Mouse (Mus musculus): ENCODE data around the gene Gm4559. TPM values are rescaled to one million over a fixed set of nuclear protein-coding genes. Genes with fewer than 3 reads are reported as not detected.
A peak's percentile ranks its signal among the peaks of the same experiment; 100 is the strongest.
"Not testable (repeated sequence)": the region's sequence is repeated elsewhere in the genome, so short reads cannot be mapped to it uniquely, and the experiment has no call there.

Gene Gm4559
- polyA plus RNA-seq (2015; fragmentation: Nextera tagmentation; extraction: Ambion mirVana) = not detected in 2 replicates

- DNase-seq (ENCODE audit: low spot score) = not testable (repeated sequence)
Measured at GRCm38 (mm10) chr7:142274263-142274662, at the start of gene Gm4559. Gene Gm4559 (minus strand): TSS chr7:142274363.

GRCm38 (mm10) chr7:142323396-142324117 lies 49.4 kb upstream of the Gm4559 start:
- DNase-seq (ENCODE audit: low spot score) = peak; percentile 80

DNA sequence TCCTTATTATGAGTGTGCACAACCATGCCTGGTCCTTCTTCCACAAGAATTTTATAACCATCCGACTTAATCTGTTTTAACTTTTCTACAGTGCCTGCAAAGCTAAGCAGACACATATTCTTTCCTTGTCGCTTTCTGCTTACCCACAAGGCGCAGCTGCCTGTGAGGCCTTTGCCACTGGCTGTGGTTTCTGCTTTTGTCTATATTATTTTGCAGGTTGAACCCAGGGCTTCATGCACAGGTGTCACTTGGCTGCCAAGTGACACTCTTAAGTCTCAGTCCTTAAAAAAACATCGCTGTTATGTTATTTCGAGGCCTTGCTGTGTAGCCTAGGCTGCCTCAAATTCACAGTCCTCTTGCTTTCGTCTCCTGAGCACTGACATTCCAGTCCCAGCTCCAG lies 48.5 kb upstream of the Gm4559 start:
- DNase-seq (ENCODE audit: low spot score) = peak; percentile 89

- not testable (repeated sequence) for DNase-seq (ENCODE audit: low spot score)
Measured at GRCm38 (mm10) chr7:142321637-142322306, 47.6 kb upstream of the Gm4559 start.

DNA sequence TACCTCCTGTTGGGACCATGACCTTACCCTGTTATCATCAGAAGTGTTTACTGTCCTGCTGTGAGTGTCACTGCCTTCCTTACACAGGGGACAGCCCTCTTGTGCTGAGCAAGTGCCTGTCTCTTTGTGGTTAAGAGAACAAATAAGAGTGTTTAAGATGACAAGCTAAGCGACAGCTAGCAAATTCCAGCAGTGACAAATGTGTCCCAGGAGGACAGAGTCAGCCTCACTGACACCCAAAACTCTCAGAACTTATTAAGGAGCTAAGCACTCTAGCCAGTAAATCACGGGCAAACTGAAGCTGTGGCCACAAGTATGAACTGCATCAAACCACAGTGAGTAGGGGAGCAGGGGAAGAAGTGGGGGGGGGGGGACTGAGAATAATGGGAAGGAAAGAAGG lies 46.7 kb upstream of the Gm4559 start:
- DNase-seq (ENCODE audit: low spot score) = no peak

DNA sequence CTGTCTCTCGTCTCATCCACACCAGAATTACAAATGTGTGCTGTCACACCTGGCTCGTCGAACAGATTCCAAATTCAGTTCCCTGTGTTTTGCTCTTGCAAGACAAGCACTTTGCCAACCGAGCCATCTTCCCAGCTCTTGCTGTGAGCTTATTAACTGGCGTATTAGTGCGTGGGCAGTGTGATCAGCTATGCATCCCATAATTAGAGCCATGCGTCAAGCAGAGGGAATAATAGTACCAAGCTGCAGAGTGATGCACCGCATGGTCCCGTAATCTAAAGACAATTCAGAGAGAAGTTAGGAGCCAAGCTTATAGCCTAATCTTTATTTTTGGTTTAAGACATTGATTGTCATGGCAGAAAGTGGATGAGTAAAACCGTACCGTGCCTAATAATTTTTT lies 45.0 kb upstream of the Gm4559 start:
- DNase-seq (ENCODE audit: low spot score) = no peak

- DNase-seq (ENCODE audit: low spot score) = peak; percentile 53
Measured at GRCm38 (mm10) chr7:142317216-142317615, 43.1 kb upstream of the Gm4559 start.

DNA sequence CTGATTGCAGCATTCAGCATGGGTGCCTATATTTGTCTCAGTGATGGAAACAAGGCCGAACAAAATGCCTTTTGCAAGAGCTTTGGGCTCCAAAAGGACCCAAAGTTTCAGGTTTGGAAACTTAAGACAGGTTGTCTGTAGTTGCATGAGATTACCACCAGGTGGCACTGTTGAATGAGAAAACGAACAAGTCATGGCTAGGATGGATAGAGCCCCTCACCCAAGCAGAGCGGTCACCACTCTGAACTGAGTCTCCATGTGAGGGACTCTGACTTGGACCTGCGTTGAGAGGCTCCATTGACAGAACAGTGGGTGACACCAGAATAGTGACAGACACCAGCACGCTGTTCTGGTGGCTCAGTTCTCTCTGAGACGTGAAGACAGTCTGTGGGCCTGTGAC lies 42.4 kb upstream of the Gm4559 start:
- DNase-seq (ENCODE audit: low spot score) = peak; percentile 77

- DNase-seq (ENCODE audit: low spot score) = no peak
Measured at GRCm38 (mm10) chr7:142314600-142315285, 40.6 kb upstream of the Gm4559 start.

- DNase-seq (ENCODE audit: low spot score) = not testable (repeated sequence)
Measured at GRCm38 (mm10) chr7:142303929-142304328, 29.8 kb upstream of the Gm4559 start.

GRCm38 (mm10) chr7:142303249-142303648 lies 29.1 kb upstream of the Gm4559 start, which contains the start of gene Krtap5-4:
Gene Krtap5-4 (plus strand): TSS chr7:142303549.
- peak; percentile 24 for DNase-seq (ENCODE audit: low spot score)

DNA sequence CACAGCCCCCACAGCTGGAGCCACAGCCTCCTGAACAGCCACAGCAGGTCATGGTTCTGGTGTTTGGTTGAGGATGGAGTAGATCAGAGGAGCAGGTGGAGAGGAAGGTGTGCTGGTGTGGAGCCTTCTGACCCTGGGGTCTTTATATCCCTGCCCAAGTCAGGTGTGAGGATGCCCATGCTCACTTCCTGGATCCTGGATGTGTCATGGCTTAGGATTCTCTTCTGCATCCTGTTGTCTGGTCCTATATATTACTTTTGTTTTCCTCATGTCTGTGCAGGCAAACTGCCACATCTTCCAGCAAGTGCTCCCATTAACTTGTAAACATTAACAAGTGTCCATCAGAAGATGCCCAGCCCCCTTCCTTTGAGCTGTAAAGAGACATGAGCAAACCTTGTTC lies 22.9 kb upstream of the Gm4559 start, which contains the start of gene Krtap5-1:
Gene Krtap5-1, minus strand, starts transcription at position 101 of the 400 bp plus-strand sequence.
- not testable (repeated sequence) for DNase-seq (ENCODE audit: low spot score)

- DNase-seq (ENCODE audit: low spot score) = not testable (repeated sequence)
Measured at GRCm38 (mm10) chr7:142296108-142296507, 21.9 kb upstream of the Gm4559 start.

DNA sequence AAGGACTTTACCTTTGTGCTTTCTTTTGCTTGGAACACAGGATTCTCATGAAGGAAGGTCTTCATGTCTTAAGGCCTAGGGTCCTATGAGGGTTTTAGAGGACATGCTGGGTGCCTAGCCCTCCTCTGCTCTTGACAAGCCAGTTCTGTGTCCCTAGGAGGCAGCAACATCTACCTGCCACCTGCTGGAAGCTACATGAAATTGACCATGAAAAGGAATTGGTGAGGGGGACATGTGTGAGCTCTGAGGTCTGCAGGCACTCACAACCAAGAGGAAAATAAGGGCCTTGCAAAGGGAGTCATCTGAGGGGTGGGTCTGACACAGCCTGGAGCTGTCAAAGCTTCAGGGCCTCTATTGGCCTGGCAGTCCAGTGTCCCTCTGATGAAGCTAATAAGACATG lies 21.3 kb upstream of the Gm4559 start:
- DNase-seq (ENCODE audit: low spot score) = no peak

DNA sequence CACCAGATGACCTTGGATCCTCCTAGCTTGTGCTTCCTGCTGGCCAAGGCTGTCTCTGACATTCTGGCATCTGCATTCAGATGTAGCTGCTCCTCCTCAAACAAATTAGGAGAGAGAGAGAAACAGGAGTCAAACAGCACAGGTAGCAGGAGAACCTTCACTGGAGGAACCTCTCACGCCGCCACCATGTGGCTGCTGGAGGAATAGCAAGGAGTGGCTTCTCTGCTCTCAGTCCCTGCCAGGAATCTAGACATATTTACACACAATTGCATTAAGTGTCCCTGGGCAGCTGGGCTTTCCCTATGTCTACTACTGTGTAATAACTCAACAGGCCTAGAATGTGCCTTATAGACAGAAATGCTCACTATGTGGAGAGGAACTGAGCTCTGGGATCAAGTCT lies 19.7 kb upstream of the Gm4559 start:
- DNase-seq (ENCODE audit: low spot score) = peak; percentile 42

- not testable (repeated sequence) for DNase-seq (ENCODE audit: low spot score)
Measured at GRCm38 (mm10) chr7:142285910-142286612, 11.9 kb upstream of the Gm4559 start.

DNA sequence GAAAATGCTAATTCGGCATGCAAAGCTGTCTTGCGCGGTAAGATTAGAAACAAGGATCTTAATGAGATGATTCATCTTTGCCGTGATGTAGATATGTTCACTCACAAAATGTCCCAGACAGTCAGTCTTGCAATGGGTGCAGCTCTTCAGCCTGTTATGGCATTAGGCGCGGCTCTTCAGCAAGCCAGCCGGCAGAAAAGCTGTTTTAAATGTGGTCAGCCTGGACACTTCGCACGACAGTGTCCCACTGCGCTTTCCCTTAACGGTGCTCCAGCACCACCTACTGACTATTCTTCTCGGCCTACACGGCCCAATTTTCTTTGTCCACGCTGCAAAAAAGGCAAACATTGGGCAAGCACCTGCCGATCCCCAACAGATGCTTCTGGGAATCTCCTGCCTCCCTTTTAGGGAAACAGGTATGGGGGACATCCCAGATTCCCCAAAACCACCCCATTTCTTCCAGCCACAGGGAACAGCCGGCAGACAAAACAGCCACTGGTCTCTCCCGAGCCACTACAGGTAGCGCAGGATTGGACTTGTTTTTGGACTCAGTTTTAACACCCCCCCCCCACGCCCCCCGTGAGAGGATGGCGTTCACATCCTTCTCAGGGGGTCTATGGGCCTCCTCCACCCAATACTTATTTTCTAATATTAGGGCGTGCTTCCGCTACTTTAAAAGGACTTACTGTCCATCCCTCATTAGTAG lies 11.1 kb upstream of the Gm4559 start:
- DNase-seq (ENCODE audit: low spot score) = no peak

DNA sequence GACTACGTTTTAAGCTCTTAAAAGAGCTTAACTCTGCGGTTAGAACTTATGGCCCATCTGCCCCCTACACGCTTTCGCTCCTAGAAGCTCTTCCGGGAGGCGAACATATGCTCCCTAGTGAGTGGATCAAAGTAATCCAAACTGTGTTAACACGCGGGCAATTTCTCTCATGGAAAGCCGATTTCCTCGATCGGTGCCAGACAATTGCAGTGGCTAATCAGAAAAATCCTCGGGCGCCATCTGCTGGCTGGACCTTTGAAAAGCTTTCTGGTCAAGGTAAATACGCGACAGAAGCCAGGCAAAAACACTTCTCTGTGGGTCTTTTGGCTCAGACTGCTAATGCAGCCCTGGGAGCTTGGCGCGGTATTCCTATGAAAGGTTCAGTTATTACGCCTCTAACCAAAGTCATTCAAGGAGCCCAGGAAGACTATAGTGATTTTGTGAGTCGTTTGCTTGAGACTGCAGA lies 10.5 kb upstream of the Gm4559 start:
- peak; percentile 86 for DNase-seq (ENCODE audit: low spot score)

- peak; percentile 71 for DNase-seq (ENCODE audit: low spot score)
Measured at GRCm38 (mm10) chr7:142284023-142284591, 9.9 kb upstream of the Gm4559 start.

DNA sequence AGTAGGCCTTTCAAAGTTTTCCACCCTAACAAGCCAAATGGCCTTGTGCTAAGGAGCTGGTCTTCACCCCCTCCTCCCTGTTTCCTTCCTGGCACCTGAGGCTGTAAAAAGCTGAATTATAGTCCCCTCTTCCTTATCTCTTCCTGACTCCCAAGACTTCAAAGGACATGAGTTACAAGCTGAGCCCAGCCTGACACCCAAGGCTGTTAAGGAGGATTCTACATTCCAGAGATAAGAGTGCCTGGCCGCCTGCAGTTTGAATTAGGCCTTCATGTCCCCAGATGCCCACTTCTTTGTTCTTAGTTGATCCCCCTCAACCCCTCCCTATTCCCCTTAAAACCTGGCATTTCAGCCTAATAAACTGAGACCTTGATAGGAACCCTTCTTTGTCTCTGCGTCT lies 8.7 kb upstream of the Gm4559 start:
- DNase-seq (ENCODE audit: low spot score) = not testable (repeated sequence)
